Mouse (Mus musculus): ENCODE data around the gene Ceacam18. TPM values are rescaled to one million over a fixed set of nuclear protein-coding genes. Genes with fewer than 3 reads are reported as not detected.
A peak's percentile ranks its signal among the peaks of the same experiment; 100 is the strongest.
"Not testable (repeated sequence)": the region's sequence is repeated elsewhere in the genome, so short reads cannot be mapped to it uniquely, and the experiment has no call there.

Gene Ceacam18
- total RNA-seq, 1 experiment from 2014 or later, result not detected

- peak; percentile 26 for DNase-seq
Measured at GRCm38 (mm10) chr7:43668582-43668981, 34.1 kb downstream of the Ceacam18 start.

DNA sequence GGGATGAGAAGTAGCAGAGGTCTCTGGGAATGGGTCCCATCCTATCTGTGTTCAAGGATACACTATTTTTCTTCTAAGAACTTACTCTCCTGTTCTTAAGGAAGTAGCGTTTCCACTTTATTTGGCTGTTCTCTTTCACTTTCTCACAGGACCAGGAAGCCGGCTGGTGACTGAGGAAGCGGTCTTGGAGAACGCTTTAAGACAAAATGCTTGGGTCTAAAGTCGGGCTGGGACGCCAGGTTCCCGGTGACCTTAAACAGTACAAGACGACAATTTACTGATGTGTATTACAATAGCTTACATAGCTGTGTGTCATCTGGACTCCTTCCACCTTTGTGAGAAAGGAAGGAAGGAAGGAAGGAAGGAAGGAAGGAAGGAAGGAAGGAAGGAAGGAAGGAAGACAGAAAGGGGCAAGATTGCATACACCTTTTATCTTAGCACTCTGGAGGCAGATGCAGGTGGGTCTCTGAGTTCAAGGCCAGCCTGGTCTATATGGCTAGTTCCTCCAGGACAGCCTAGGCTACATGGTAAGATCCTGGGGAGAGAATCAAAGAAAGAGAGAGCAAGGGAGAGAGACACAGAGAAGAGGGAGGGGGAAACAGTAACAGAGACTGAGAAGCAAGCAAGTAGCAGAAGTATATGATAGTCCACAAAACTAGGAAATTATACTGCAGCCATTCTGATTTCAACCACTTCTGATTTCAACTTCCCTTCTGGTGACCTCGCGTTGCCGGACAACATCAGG, 36.7 kb downstream of the Ceacam18 start:
- no peak for DNase-seq

DNA sequence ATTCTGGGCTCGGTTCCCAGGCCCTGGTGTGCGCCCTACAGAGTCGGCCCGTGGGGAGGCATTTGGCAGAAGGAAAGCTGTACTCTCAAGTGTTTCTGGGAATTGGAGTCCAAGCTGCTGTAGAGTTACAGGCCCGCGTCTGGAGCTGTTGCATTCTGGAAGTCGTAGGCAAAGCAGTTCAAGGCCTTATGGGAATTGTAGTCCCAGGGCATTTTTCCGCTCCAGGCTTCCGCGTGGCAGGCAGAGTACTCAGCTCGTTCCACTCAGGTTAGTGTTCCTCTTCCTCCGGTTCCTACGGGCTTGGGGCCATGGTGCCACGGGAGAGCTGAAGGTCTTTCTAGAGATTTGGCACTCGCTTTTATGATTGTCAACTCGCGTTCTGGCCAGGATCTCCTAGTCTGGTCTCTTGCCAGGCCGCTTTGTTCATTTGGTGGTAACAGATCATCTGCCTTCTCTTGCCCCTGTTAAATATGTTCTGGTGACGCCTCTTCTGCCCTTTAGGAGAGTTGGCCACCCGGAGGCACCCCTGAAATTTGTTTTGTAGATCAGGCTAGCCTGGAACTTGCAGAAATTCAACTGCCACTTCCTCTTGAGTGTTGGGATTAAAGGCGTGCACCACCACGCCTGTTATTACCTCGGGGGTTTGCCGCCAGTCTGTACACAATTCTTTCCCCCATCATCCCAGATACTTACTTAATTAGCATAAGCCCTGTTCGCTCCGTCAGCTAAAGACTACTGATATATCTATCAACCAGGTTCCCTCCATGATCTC, 37.5 kb downstream of the Ceacam18 start, which contains the start of gene Ctu1:
Gene Ctu1 (plus strand): TSS at position 208 of the 772 bp plus-strand sequence.
- DNase-seq, result peak; percentile 87

DNA sequence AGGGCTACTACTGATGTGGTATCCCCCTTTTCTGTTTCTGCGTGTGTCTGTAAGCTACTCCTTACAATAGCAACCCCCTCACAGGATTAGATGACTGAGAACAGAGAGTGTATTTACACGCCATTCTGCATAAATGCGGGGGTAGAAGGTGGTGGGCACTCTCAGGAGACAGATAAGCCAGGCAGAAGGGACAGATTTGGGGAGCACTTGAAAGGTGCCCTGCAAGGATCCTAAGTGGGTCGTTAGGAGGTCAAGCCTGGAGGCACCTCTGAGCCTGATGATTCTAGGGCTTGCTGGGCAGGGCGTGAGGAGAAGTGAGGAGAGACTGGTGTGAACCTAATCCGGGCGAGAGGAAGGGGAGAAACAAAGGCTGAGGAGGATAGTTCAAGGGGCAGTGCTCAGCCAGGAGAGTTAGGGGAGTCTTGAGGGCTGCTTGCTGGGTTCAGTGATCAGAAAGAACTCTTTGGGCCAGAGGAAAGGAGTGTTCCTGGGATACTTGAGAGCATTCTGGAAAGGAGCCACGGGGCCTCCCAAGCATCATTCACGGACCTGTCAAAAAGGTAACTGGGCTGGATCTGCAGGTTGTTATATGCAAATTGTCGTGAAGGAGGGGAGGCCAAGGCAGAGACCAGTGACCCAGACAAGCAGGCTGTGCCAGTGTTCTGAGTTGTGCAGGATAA, 38.2 kb downstream of the Ceacam18 start:
- no peak for DNase-seq

DNA sequence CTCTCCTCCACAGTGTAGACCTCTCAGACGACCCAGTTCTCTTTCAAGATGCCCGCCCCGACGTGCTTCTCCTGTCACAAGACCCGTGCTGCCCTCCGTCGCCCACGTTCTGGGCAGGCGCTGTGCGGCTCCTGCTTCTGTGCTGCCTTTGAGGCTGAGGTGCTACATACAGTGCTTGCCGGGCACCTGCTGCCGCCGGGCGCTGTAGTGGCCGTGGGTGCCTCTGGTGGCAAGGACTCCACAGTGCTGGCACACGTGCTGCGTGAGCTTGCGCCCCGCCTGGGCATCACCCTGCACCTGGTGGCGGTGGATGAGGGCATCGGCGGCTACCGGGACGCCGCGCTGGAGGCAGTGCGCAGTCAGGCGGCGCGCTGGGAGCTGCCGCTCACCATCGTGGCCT, 40.6 kb downstream of the Ceacam18 start:
- no peak for DNase-seq

- peak; percentile 47 for DNase-seq
Measured at GRCm38 (mm10) chr7:43678517-43678916, 44.0 kb downstream of the Ceacam18 start.

DNA sequence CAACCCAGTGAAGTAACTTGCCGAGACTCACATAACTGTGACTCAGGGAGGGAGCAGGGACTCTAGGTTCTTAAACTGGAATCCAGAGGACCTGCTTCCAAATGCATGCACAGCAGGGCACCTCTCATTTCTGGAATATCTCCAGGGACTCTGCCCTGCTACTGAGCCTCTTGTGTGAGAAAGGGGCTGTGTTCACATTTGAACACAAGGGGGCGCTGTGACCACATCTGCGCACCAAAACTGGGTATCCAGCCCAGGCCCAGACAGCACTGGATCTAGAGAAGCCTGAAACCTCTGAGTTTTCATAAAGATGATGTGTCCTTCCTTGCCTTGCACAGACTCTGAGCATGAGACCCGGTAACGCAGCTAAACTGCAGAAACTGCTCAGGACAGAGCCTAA, 46.5 kb downstream of the Ceacam18 start:
- peak; percentile 63 for DNase-seq

DNA sequence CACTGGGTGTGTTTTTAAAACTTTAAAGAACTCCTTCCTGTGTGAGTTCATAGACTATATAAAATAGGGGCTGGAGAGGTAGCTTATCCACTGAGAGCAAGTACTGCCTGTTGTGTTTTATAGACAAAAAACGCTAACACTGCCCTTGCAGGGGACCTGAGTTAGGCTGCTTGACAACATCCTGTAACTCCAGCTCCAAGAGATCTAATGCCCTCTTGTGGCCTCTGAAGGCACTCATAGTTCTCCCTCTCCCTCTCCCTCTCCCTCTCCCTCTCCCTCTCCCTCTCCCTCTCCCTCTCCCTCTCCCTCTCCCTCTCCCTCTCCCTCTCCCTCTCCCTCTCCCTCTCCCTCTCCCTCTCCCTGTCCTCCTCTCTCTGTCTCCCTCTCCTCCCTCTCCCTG, 48.0 kb downstream of the Ceacam18 start:
- DNase-seq, result not testable (repeated sequence)

- no peak for DNase-seq
Measured at GRCm38 (mm10) chr7:43685088-43685487, 50.6 kb downstream of the Ceacam18 start.

GRCm38 (mm10) chr7:43690118-43690517, 55.6 kb downstream of the Ceacam18 start, which contains the start of gene Klk14:
TSS of gene Klk14 (plus strand) at chr7:43690418.
- no peak for DNase-seq

Other genes with a start within 250 kb of the Ceacam18 start
- 0.09 and 1.00 TPM in 2 replicates for gene Siglecg, start 226.5 kb upstream of the Ceacam18 start, total RNA-seq (2021)
- gene Lim2, start 207.0 kb upstream of the Ceacam18 start, total RNA-seq (2021), result not detected in 2 replicates
- gene Nkg7, start 197.6 kb upstream of the Ceacam18 start, total RNA-seq (2021), result 0.46 TPM in 1 of 2 replicates, not detected in the other
- gene Cldnd2, start 193.9 kb upstream of the Ceacam18 start, total RNA-seq (2021), result not detected in 2 replicates
- gene Etfb, start 190.6 kb upstream of the Ceacam18 start, total RNA-seq (2021), result 373 and 390 TPM in 2 replicates
- 1.5 TPM in 1 of 2 replicates, not detected in the other for gene Gm45233, start 190.6 kb upstream of the Ceacam18 start, total RNA-seq (2021)
- gene Vsig10l, start 171.6 kb upstream of the Ceacam18 start, total RNA-seq (2021), result 3.6 and 4.6 TPM in 2 replicates
- gene Iglon5, start 144.6 kb upstream of the Ceacam18 start, total RNA-seq (2021), result 1.3 and 2.1 TPM in 2 replicates
- not detected in 2 replicates for gene 4931406B18Rik, start 128.8 kb upstream of the Ceacam18 start, total RNA-seq (2021)
- gene Cd33, start 90.3 kb upstream of the Ceacam18 start, total RNA-seq (2021), result 1.2 and 2.4 TPM in 2 replicates
- 2.8 and 3.1 TPM in 2 replicates for gene Zfp658, start 72.5 kb upstream of the Ceacam18 start, total RNA-seq (2021)
- 16.2 and 17.5 TPM in 2 replicates for gene Zfp719, start 55.1 kb upstream of the Ceacam18 start, total RNA-seq (2021)
- gene Zfp819, start 27.5 kb upstream of the Ceacam18 start, total RNA-seq (2021), result not detected in 2 replicates
- gene Siglece, start 25.5 kb downstream of the Ceacam18 start, total RNA-seq (2021), result 1.9 and 2.1 TPM in 2 replicates
- gene Ctu1, start 37.3 kb downstream of the Ceacam18 start, total RNA-seq (2021), result 11.1 and 13.4 TPM in 2 replicates
- not detected in 2 replicates for gene Klk14, start 55.7 kb downstream of the Ceacam18 start, total RNA-seq (2021)
- gene Klk13, start 77.9 kb downstream of the Ceacam18 start, total RNA-seq (2021), result not detected in 2 replicates
- not detected in 2 replicates for gene Klk12, start 134.2 kb downstream of the Ceacam18 start, total RNA-seq (2021)
- gene Klk11, start 139.9 kb downstream of the Ceacam18 start, total RNA-seq (2021), result not detected in 2 replicates
- not detected in 2 replicates for gene Klk10, start 146.3 kb downstream of the Ceacam18 start, total RNA-seq (2021)
- gene Klk9, start 157.2 kb downstream of the Ceacam18 start, total RNA-seq (2021), result not detected in 2 replicates
- 2.7 and 3.5 TPM in 2 replicates for gene Klk8, start 162.9 kb downstream of the Ceacam18 start, total RNA-seq (2021)
- not detected in 2 replicates for gene Klk7, start 176.6 kb downstream of the Ceacam18 start, total RNA-seq (2021)
- not detected in 2 replicates for gene Klk6, start 189.8 kb downstream of the Ceacam18 start, total RNA-seq (2021)
- not detected in 2 replicates for gene Klk5, start 207.3 kb downstream of the Ceacam18 start, total RNA-seq (2021)
- gene Klk4, start 246.5 kb downstream of the Ceacam18 start, total RNA-seq (2021), result not detected in 2 replicates